Mouse (Mus musculus) lung, adult 2 months (tissue): ENCODE results near the gene Pard6a. TPM values are rescaled to one million over a fixed set of nuclear protein-coding genes. Genes with fewer than 3 reads are reported as not detected.

Source experiments
- DNase-seq: peaks from one replicate; pipeline ENCODE4 v3.0.0; 2022
- H3K4me1 ChIP-seq: fragments of 200-500 bp; 2 replicates; pipeline ENCODE4 v1.6.1; 2011; ENCODE audit warnings: low read length; ENCODE audit not compliant: control insufficient read depth, insufficient read depth
- H3K4me3 ChIP-seq: fragments of 200-500 bp; replicated peaks from 2 replicates; pipeline ENCODE3; 2011; ENCODE audit warnings: low read depth, mild to moderate bottlenecking, control low read depth, low read length; ENCODE audit errors: extremely low read depth
- CTCF ChIP-seq: fragments of 200-500 bp; IDR thresholded peaks from 2 replicates; pipeline ENCODE4 v1.5.1; 2011; ENCODE audit warnings: mild to moderate bottlenecking, low read length, control low read depth; ENCODE audit not compliant: insufficient read depth
- POLR2A ChIP-seq: fragments of 200-500 bp; IDR thresholded peaks from 2 replicates; pipeline ENCODE4 v1.6.1; 2011; ENCODE audit warnings: low read depth, mild to moderate bottlenecking, control low read depth, low read length, borderline replicate concordance; ENCODE audit errors: extremely low read depth
- WGBS: fragments of 180-500 bp; shearing (Covaris S2); methylation state at CpG from one replicate; pipeline ENCODE4 v1.1.7; 2018; 5-methylcytosine and 5-hydroxymethylcytosine counted together
- polyA plus RNA-seq: library from polyadenylated mRNA; depleted of rRNA; stranded (reverse); fragments of >200 nt; gene quantifications from 2 replicates; pipeline ENCODE4 v1.2.3, GENCODE M21; 2012

The Pard6a gene
- polyA plus RNA-seq, 1 experiment = 14.1 TPM

DNA sequence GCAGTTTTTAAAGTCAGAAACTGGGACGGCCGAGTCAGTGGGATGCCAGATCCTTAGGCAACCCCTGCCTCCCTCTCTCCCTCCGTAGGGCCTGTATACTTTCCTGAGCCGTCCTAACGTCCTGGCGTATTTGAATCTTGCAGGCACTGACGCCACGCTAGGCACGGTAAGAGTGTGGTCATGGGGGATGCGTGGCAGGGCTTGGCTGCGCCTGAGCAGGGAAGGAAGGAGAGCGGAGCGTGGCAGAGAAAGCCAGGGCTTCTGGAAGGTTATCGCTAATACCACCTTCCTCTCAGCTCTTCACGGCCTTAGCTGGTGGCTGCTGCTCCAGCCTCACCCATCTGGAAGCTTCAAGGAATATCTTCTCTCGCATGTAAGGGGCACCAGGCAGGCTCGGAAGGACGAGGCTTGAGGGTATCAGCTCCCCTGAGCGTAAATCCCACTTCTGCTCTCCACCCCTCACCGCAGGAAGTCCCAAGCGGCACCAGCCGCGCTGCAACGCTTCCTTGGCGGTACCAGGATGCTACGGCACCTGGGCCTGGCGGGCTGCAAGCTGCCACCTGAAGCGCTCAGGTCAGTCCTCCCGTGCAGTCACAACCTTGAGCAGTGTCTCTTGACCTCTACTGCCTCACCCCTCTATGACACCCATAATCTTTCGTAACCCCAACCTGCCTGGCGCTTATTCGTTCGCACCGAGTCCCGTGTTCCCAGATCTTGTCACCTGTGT, 11.5 kb upstream of the Pard6a start:
- no peak overlapping the region for H3K4me3 ChIP-seq
- DNase-seq = no peak
- peaks cover 4% of the 10 kb centered on the region for H3K4me1 ChIP-seq
- no peak for TF ChIP-seq POLR2A
- TF ChIP-seq CTCF = no peak
- WGBS = 67% methylated on average over 35 of the region's 35 CpGs

DNA sequence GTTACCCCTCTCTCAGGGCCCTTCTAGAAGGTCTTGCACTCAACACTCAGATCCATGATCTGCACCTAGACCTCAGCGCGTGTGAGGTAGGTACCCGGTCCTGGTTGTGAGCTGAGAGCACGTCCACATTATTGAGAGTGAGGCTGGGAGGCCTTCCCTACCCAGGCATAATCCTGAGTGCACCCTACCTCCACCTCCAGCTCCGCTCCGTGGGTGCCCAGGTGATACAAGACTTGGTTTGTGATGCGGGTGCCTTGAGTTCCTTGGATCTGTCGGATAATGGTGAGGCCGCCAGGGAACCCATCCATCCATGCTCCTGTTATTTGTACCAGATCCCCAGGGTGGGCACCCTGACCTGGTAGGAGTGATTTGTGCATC, 11.0 kb upstream of the Pard6a start:
- TF ChIP-seq CTCF (no peak), POLR2A (no peak)
- 85% methylated on average over 9 of the region's 9 CpGs for WGBS
- no peak overlapping the region for H3K4me3 ChIP-seq

DNA sequence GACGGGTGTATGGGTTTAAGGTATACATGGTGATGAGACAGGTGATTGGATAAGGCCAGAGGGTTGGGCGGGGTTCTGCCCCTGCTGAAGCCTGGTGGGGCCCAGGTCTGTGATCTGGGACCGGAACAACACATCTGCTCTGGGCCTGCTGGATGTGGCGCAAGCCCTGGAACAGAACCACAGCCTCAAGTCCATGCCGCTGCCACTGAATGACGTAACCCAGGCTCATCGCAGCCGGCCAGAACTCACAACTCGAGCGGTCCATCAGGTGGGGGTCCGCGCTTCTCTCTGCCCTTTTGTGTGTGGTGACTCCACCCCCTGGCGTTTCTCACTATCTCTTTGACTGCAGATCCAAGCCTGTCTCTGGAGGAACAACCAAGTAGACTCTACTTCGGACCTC, 10.0 kb upstream of the Pard6a start:
- TF ChIP-seq POLR2A (no peak), CTCF (no peak)
- 82% methylated on average over 14 of the region's 14 CpGs for WGBS
- Histone ChIP-seq H3K4me1 (peaks cover 2% of the 10 kb centered on the region), H3K4me3 (no peak overlapping the region)
- DNase-seq = no peak

More for the DNA sequence above, 11.0 kb upstream of the Pard6a start:
- H3K4me1 ChIP-seq = peaks cover 4% of the 10 kb centered on the region
- DNase-seq = no peak

DNA sequence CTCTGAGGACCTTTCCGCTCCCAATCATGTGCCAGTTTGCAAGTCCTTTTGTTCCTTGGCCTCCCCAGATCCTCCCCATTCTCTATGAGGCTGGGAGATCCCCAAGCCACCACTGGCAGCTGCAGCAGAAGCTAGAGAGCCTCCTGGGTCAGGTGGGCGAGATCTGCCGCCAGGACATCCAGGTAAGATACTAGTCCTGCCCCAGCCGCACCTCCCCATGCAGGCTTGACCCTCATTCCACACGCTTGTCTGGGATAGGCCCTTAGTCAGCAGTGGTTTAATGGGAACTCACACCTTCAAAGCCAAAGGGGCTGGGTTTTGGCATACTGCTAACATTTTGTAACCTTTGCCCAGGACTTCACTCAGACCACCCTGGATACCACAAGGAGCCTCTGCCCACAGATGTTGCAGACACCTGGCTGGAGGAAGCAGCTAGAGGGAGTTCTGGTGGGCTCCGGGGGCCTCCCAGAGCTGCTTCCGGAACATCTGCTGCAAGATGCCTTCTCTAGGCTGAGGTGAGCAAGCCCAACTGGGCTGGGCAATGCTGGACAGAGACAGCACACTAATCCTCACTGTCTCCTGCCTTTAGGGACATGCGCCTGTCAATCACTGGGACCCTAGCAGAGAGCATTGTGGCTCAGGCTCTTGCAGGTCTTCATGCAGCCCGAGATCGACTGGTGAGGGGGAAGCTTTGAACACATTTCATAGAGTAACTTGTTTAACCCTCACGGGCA, 8.3 kb upstream of the Pard6a start:
- H3K4me3 ChIP-seq = no peak overlapping the region
- no peak for TF ChIP-seq CTCF
- TF ChIP-seq POLR2A = no peak
- 92% methylated on average over 11 of the region's 11 CpGs for WGBS
- peaks cover 2% of the 10 kb centered on the region; the same call in 1 of the 2 replicates for H3K4me1 ChIP-seq
- DNase-seq = no peak

DNA sequence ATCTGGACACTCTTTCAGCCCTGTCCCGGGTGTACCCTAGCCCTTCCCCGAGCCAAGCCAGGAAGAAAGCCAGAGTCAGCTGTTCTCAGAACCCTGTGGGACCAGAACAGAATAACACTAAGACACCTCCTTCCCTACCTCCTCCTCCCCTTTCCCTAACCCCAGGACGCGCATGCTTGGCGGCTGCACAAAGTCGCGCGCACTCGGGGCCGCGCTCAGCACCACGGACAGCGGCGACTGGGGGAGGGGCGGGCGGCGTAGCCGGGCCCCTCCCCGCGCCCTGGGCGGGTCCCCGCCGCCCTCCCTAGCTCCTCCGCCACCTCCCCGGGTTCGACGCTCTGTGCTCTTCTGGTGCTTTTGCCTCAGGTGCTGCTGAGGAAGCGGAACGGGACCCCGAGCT, 7.3 kb upstream of the Pard6a start:
- WGBS = 5% methylated on average over 30 of the region's 30 CpGs
- peak; percentile 66 for DNase-seq
- Histone ChIP-seq H3K4me1 (peaks cover 2% of the 10 kb centered on the region; the same call in 1 of the 2 replicates), H3K4me3 (peak overlapping the region; percentile 10)
- TF ChIP-seq CTCF = no peak
- no peak for TF ChIP-seq POLR2A

DNA sequence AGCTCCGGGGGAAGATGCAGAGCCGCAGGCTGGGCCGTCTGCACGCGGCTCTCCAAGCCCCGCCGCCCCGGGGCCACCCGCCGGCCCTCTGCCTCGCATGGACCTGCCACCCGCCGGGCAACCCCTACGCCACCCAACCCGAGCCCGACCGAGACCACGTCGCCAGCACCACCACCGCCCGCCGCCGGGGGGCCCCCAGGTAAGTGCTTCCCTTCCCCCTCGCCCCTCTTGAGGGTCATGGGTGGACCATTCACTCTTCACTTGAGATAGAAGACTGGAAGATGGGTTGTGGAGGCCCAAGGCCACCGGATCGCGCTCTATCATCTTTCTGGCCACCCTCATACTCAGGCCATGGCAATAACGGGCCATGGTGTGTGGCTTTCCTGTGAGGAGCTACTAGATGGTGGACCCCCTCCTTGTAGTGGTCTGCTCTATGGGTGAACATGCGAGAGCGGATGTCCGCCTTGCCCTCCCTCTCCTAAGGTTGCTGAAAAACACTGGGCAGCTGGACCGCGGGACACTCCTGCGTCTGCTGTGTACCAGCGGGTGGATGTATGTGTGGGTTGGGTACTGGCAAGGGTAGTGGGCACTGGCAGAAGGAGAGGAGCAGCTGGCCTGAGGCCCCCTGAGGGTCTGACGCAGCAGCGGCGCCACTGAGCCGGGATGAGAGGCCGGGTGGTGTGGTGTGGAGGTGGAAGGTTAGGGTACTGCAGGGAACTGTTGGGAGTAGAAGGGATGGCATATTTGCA, 6.7 kb upstream of the Pard6a start:
- 16% methylated on average over 40 of the region's 40 CpGs for WGBS
- Histone ChIP-seq H3K4me3 (peak overlapping the region; percentile 10), H3K4me1 (peaks cover 2% of the 10 kb centered on the region; the same call in 1 of the 2 replicates)
- no peak for DNase-seq
- TF ChIP-seq POLR2A (no peak), CTCF (no peak)

DNA sequence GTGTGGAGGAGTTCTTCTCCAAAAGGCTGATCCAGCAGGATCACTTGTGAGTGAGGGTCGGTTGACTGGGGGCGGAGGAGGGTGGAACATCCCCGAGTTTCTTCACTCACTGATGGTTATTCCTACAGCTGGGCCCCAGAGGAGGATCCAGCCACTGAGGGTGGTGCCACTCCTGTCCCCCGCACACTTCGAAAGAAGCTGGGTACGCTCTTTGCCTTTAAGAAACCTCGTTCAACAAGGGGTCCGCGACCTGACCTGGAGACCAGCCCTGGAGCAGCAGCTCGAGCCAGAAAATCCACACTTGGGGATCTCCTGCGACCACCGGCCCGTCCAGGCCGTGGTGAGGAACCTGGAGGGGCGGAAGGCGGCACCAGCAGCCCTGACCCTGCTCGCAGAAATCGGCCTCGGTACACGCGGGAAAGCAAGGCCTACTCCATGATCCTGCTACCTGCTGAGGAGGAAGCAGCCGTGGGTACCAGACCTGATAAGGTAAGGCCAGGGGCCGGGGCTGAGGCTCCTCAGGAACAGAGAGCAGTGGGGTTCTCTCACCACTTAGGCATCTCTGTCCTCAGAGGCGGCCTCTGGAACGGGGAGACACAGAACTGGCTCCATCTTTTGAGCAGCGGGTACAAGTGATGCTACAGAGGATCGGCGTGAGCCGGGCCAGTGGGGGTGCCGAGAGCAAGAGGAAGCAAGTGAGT, 5.7 kb upstream of the Pard6a start:
- DNase-seq = no peak
- no peak for TF ChIP-seq CTCF
- TF ChIP-seq POLR2A = no peak
- Histone ChIP-seq H3K4me3 (no peak overlapping the region), H3K4me1 (peaks cover 4% of the 10 kb centered on the region)
- 72% methylated on average over 30 of the region's 30 CpGs for WGBS

DNA sequence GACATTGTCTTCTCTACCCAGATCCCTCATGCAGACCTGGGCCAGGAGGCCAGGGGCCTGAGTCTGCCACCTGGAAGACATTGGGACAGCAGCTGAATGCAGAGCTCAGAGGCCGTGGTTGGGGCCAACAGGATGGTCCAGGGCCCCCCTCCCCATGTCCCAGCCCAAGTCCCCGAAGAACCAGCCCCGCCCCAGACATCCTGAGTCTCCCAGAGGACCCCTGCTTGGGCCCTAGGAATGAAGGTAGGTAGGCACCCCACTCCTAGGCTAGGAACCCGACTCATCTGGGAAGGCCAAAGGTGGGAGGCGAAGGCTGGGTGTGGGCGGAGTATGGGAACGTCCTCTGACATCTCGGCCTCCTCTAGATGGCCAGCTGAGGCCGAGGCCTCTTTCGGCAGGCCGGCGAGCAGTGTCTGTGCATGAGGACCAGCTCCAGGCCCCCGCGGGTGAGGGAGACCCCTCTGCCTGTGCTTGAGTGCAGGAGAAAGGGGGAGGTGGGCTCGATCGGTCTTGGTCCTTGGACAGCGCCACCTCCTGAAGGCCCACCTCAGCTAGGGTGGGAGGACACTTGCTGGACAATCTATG, 3.7 kb upstream of the Pard6a start:
- WGBS = 88% methylated on average over 17 of the region's 17 CpGs
- no peak for DNase-seq
- TF ChIP-seq CTCF = no peak
- no peak for TF ChIP-seq POLR2A
- Histone ChIP-seq H3K4me1 (peaks cover 8% of the 10 kb centered on the region), H3K4me3 (no peak overlapping the region)

DNA sequence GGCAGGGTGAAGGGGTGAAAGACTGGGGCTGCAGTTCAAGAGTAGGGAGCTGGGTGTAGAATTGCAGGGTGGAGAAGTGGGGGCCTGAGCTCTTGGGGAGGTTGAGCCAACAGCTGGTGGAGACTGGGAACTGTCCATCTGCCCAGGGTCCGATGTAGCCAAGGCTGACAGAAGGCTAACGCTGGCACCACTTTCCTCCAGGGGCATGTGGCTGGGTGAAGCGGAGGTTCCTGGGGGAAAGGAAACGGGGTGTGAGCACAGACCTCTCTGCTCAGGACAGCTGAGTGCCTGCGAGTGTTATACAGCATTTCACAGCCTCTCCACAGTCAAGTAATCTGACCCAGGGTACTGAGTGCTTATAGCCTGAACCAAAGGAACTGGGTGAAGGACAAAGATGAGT, 2.2 kb upstream of the Pard6a start:
- WGBS = 88% methylated on average over 5 of the region's 5 CpGs
- TF ChIP-seq POLR2A = no peak
- no peak for TF ChIP-seq CTCF
- Histone ChIP-seq H3K4me1 (peaks cover 6% of the 10 kb centered on the region; the same call in 1 of the 2 replicates), H3K4me3 (no peak overlapping the region)
- DNase-seq = no peak
